ENCODE assay signal across 8 mouse cellular contexts in genomic region chr11:48816281-48816781, GRCm38 (mm10). TPM values are rescaled to one million over a fixed set of nuclear protein-coding genes. Genes with fewer than 3 reads are reported as not detected.
DNase-seq lines count a peak whose midpoint lies in the region; ATAC-seq and TF ChIP-seq lines count a peak whose summit lies in the region.

No protein-coding gene starts in this region.

- H3K27ac ChIP-seq in heart, embryonic 12.5 days (ENCODE audit: poor library complexity, severe bottlenecking), result peak overlapping the region; percentile 94; the same call in 1 of the 2 replicates
- H3K27ac ChIP-seq in kidney, embryonic 15.5 days, result peak overlapping the region; percentile 99
- H3K27ac ChIP-seq in liver, postnatal 0 days (ENCODE audit: low read depth), result peak overlapping the region; percentile 99
- peak overlapping the region; percentile 76 for H3K27ac ChIP-seq in neural tube, embryonic 13.5 days (replicated peaks)

- H3K27me3 ChIP-seq in heart, embryonic 12.5 days (replicated peaks), result no peaks in the 10 kb centered on the region
- no peaks in the 10 kb centered on the region for H3K27me3 ChIP-seq in kidney, embryonic 15.5 days
- no peaks in the 10 kb centered on the region for H3K27me3 ChIP-seq in liver, postnatal 0 days (ENCODE audit: insufficient read depth, low read length)
- 0 out of 2 replicates have a peak, but pooled peaks cover 3% of the 10 kb centered on the region for H3K27me3 ChIP-seq in neural tube, embryonic 13.5 days

- no peaks in the 10 kb centered on the region for H3K9me3 ChIP-seq in heart, embryonic 12.5 days (replicated peaks)
- no peaks in the 10 kb centered on the region for H3K9me3 ChIP-seq in kidney, embryonic 15.5 days (replicated peaks)
- no peaks in the 10 kb centered on the region for H3K9me3 ChIP-seq in liver, postnatal 0 days (ENCODE audit: low read length)
- H3K9me3 ChIP-seq in neural tube, embryonic 13.5 days, result no peaks in the 10 kb centered on the region

- no peak for TF ChIP-seq CTCF in liver, postnatal 0 days (IDR thresholded peaks at IDR 0.05; ENCODE audit: low read depth)

- peaks cover 15% of the 10 kb centered on the region for H3K4me1 ChIP-seq in heart, embryonic 12.5 days (replicated peaks)
- H3K4me1 ChIP-seq in kidney, embryonic 15.5 days, result peaks cover 28% of the 10 kb centered on the region
- peaks cover 38% of the 10 kb centered on the region for H3K4me1 ChIP-seq in liver, postnatal 0 days (ENCODE audit: insufficient read depth)
- H3K4me1 ChIP-seq in neural tube, embryonic 13.5 days (replicated peaks), result peaks cover 33% of the 10 kb centered on the region

- DNase-seq in ovary, adult 18-20 months (ENCODE audit: low spot score), result peak; percentile 36
- DNase-seq in ovary, postnatal 14 days (ENCODE audit: low spot score), result no peak
- DNase-seq in cerebellum, adult 9-11 months, result peak; percentile 86
- peak; percentile 63 for DNase-seq in liver, postnatal 0 days

- peaks cover 15% of the 10 kb centered on the region for H3K36me3 ChIP-seq in heart, embryonic 12.5 days
- H3K36me3 ChIP-seq in kidney, embryonic 15.5 days, result peaks cover 35% of the 10 kb centered on the region
- H3K36me3 ChIP-seq in liver, postnatal 0 days (replicated peaks; ENCODE audit: insufficient read depth, low read length), result peaks cover 13% of the 10 kb centered on the region
- H3K36me3 ChIP-seq in neural tube, embryonic 13.5 days, result peaks cover 29% of the 10 kb centered on the region

- H3K4me3 ChIP-seq in heart, embryonic 12.5 days, result peak overlapping the region; percentile 91
- H3K4me3 ChIP-seq in kidney, embryonic 15.5 days (replicated peaks), result peak overlapping the region; percentile 76
- H3K4me3 ChIP-seq in liver, postnatal 0 days (ENCODE audit: low read depth, low read length), result peak overlapping the region; percentile 82
- H3K4me3 ChIP-seq in neural tube, embryonic 13.5 days, result peak overlapping the region; percentile 75

- peak overlapping the region; percentile 92 for H3K9ac ChIP-seq in heart, embryonic 12.5 days
- peak overlapping the region; percentile 76 for H3K9ac ChIP-seq in kidney, embryonic 15.5 days
- peak overlapping the region; percentile 87 for H3K9ac ChIP-seq in liver, postnatal 0 days (replicated peaks)
- H3K9ac ChIP-seq in neural tube, embryonic 13.5 days, result peak overlapping the region; percentile 92

- 4% methylated on average over 23 of the region's 23 CpGs for WGBS in heart, embryonic 12.5 days
- 1% methylated on average over 22 of the region's 23 CpGs for WGBS in kidney, embryonic 15.5 days
- 0% methylated on average over 16 of the region's 23 CpGs for WGBS in liver, postnatal 0 days (ENCODE audit: insufficient replicate concordance)
- WGBS in neural tube, embryonic 13.5 days, result 3% methylated on average over 23 of the region's 23 CpGs

- peak; percentile 33 for ATAC-seq in heart, embryonic 12.5 days (ENCODE audit: insufficient number of reproducible peaks, low FRiP score)
- ATAC-seq in kidney, embryonic 15.5 days (replicated peaks; ENCODE audit: low FRiP score), result peak; percentile 50
- no peak for ATAC-seq in liver, postnatal 0 days
- ATAC-seq in neural tube, embryonic 13.5 days (ENCODE audit: low read depth), result peak; percentile 68
- no peak for ATAC-seq in erythroid progenitor cell, adult 5-6 weeks (replicated peaks; ENCODE audit: low FRiP score, poor library complexity, severe bottlenecking)

- TF ChIP-seq EP300 in liver, postnatal 0 days (IDR thresholded peaks at IDR 0.05; ENCODE audit: low read depth), result no peak

- peak overlapping the region; percentile 82 for H3K4me2 ChIP-seq in heart, embryonic 12.5 days
- peak overlapping the region; percentile 83 for H3K4me2 ChIP-seq in kidney, embryonic 15.5 days
- peak overlapping the region; percentile 84 for H3K4me2 ChIP-seq in liver, postnatal 0 days (ENCODE audit: low read depth, low read length)
- peak overlapping the region; percentile 88 for H3K4me2 ChIP-seq in neural tube, embryonic 13.5 days

RNA-seq across cellular contexts. Expression of gene Trim41, which starts 0.8 kb away (rescaled TPM):
- polyA plus RNA-seq in heart, embryonic 12.5 days (2016; fragmentation: Nextera tagmentation; extraction: Ambion mirVana), result 4.3 and 4.4 TPM in 2 replicates
- 6.6 and 7.0 TPM in 2 replicates for polyA plus RNA-seq in kidney, embryonic 15.5 days (2015; fragmentation: Nextera tagmentation; extraction: Ambion mirVana)
- 2.2 and 2.3 TPM in 2 replicates for polyA plus RNA-seq in liver, postnatal 0 days (2015; fragmentation: Nextera tagmentation; extraction: Ambion mirVana)
- 6.2 and 6.9 TPM in 2 replicates for polyA plus RNA-seq in neural tube, embryonic 13.5 days (2015; fragmentation: Nextera tagmentation; extraction: Ambion mirVana)
- total RNA-seq in erythroid progenitor cell, adult 5-6 weeks (2015; ENCODE audit: low replicate concordance), result 8.8 and 10.1 TPM in 2 replicates
- total RNA-seq in erythroid progenitor cell, adult 5-6 weeks (2017; ENCODE audit: low replicate concordance), result 17.5 and 41.5 TPM in 2 replicates

RNA-seq across cellular contexts. Expression of gene Trim7, which starts 9.6 kb away (rescaled TPM):
- 0.39 and 0.52 TPM in 2 replicates for polyA plus RNA-seq in heart, embryonic 12.5 days (2016; fragmentation: Nextera tagmentation; extraction: Ambion mirVana)
- polyA plus RNA-seq in kidney, embryonic 15.5 days (2015; fragmentation: Nextera tagmentation; extraction: Ambion mirVana), result 3.7 and 4.0 TPM in 2 replicates
- 0.48 and 0.52 TPM in 2 replicates for polyA plus RNA-seq in liver, postnatal 0 days (2015; fragmentation: Nextera tagmentation; extraction: Ambion mirVana)
- 1.2 TPM in 2 replicates for polyA plus RNA-seq in neural tube, embryonic 13.5 days (2015; fragmentation: Nextera tagmentation; extraction: Ambion mirVana)
- total RNA-seq in erythroid progenitor cell, adult 5-6 weeks (2015; ENCODE audit: low replicate concordance), result 0.42 TPM in 1 of 2 replicates, not detected in the other
- total RNA-seq in erythroid progenitor cell, adult 5-6 weeks (2017; ENCODE audit: low replicate concordance), result 1.0 TPM in 1 of 2 replicates, not detected in the other

RNA-seq across cellular contexts. Expression of gene Gm12184, which starts 10.1 kb away (rescaled TPM):
- 3.3 and 5.3 TPM in 2 replicates for polyA plus RNA-seq in heart, embryonic 12.5 days (2016; fragmentation: Nextera tagmentation; extraction: Ambion mirVana)
- polyA plus RNA-seq in kidney, embryonic 15.5 days (2015; fragmentation: Nextera tagmentation; extraction: Ambion mirVana), result 1.6 and 2.9 TPM in 2 replicates
- 4.9 and 5.0 TPM in 2 replicates for polyA plus RNA-seq in liver, postnatal 0 days (2015; fragmentation: Nextera tagmentation; extraction: Ambion mirVana)
- 3.2 and 4.3 TPM in 2 replicates for polyA plus RNA-seq in neural tube, embryonic 13.5 days (2015; fragmentation: Nextera tagmentation; extraction: Ambion mirVana)
- 2.9 TPM in 1 of 2 replicates, not detected in the other for total RNA-seq in erythroid progenitor cell, adult 5-6 weeks (2015; ENCODE audit: low replicate concordance)
- 9.6 TPM in 1 of 2 replicates, not detected in the other for total RNA-seq in erythroid progenitor cell, adult 5-6 weeks (2017; ENCODE audit: low replicate concordance)

RNA-seq across cellular contexts. Expression of gene Rack1, which starts 16.2 kb away (rescaled TPM):
- 397 and 428 TPM in 2 replicates for polyA plus RNA-seq in heart, embryonic 12.5 days (2016; fragmentation: Nextera tagmentation; extraction: Ambion mirVana)
- polyA plus RNA-seq in kidney, embryonic 15.5 days (2015; fragmentation: Nextera tagmentation; extraction: Ambion mirVana), result 775 and 792 TPM in 2 replicates
- 397 and 398 TPM in 2 replicates for polyA plus RNA-seq in liver, postnatal 0 days (2015; fragmentation: Nextera tagmentation; extraction: Ambion mirVana)
- polyA plus RNA-seq in neural tube, embryonic 13.5 days (2015; fragmentation: Nextera tagmentation; extraction: Ambion mirVana), result 411 and 432 TPM in 2 replicates
- 648 and 827 TPM in 2 replicates for total RNA-seq in erythroid progenitor cell, adult 5-6 weeks (2015; ENCODE audit: low replicate concordance)
- 220 and 369 TPM in 2 replicates for total RNA-seq in erythroid progenitor cell, adult 5-6 weeks (2017; ENCODE audit: low replicate concordance)

RNA-seq across cellular contexts. Expression of gene Irgm1, which starts 55.2 kb away (rescaled TPM):
- 7.6 and 7.7 TPM in 2 replicates for polyA plus RNA-seq in heart, embryonic 12.5 days (2016; fragmentation: Nextera tagmentation; extraction: Ambion mirVana)
- polyA plus RNA-seq in kidney, embryonic 15.5 days (2015; fragmentation: Nextera tagmentation; extraction: Ambion mirVana), result 15.2 and 15.5 TPM in 2 replicates
- 42.7 and 44.1 TPM in 2 replicates for polyA plus RNA-seq in liver, postnatal 0 days (2015; fragmentation: Nextera tagmentation; extraction: Ambion mirVana)
- polyA plus RNA-seq in neural tube, embryonic 13.5 days (2015; fragmentation: Nextera tagmentation; extraction: Ambion mirVana), result 3.2 TPM in 2 replicates
- 50.3 and 55.5 TPM in 2 replicates for total RNA-seq in erythroid progenitor cell, adult 5-6 weeks (2015; ENCODE audit: low replicate concordance)
- 51.0 and 53.7 TPM in 2 replicates for total RNA-seq in erythroid progenitor cell, adult 5-6 weeks (2017; ENCODE audit: low replicate concordance)

Comparison
In these comparisons a context has a peak if more than half of its experiments do, and no peak if none do; other contexts are left out.
1. ATAC-seq: peak in heart, embryonic 12.5 days (single experiment), kidney, embryonic 15.5 days (single experiment) and neural tube, embryonic 13.5 days (single experiment); none in liver, postnatal 0 days (single experiment) and erythroid progenitor cell, adult 5-6 weeks (single experiment).
2. Peak in every context shown above with its lines, with median percentiles within 50 percentile points of each other: H3K27ac ChIP-seq, H3K4me2 ChIP-seq, H3K4me3 ChIP-seq and H3K9ac ChIP-seq.